Mouse (Mus musculus) lung, adult 2 months (tissue): ENCODE data around the gene Slamf9.

Experiments
- CTCF ChIP-seq: fragments of 200-500 bp; IDR thresholded peaks from 2 replicates; pipeline ENCODE4 v1.5.1; 2011; ENCODE audit warnings: mild to moderate bottlenecking, low read length, control low read depth; ENCODE audit not compliant: insufficient read depth
- POLR2A ChIP-seq: fragments of 200-500 bp; IDR thresholded peaks from 2 replicates; pipeline ENCODE4 v1.6.1; 2011; ENCODE audit warnings: low read depth, mild to moderate bottlenecking, control low read depth, low read length, borderline replicate concordance; ENCODE audit errors: extremely low read depth

- no peak for TF ChIP-seq CTCF
- TF ChIP-seq POLR2A = no peak
Measured at GRCm38 (mm10) chr1:172430731-172431220, 44.4 kb upstream of the Slamf9 start.
